Mouse (Mus musculus): Measurements from ENCODE around the gene Gm5447. TPM values are rescaled to one million over a fixed set of nuclear protein-coding genes. Genes with fewer than 3 reads are reported as not detected.

Gene Gm5447
- polyA plus RNA-seq (2015; fragmentation: Nextera tagmentation; extraction: Ambion mirVana) = 0.11 and 0.14 TPM in 2 replicates

DNA sequence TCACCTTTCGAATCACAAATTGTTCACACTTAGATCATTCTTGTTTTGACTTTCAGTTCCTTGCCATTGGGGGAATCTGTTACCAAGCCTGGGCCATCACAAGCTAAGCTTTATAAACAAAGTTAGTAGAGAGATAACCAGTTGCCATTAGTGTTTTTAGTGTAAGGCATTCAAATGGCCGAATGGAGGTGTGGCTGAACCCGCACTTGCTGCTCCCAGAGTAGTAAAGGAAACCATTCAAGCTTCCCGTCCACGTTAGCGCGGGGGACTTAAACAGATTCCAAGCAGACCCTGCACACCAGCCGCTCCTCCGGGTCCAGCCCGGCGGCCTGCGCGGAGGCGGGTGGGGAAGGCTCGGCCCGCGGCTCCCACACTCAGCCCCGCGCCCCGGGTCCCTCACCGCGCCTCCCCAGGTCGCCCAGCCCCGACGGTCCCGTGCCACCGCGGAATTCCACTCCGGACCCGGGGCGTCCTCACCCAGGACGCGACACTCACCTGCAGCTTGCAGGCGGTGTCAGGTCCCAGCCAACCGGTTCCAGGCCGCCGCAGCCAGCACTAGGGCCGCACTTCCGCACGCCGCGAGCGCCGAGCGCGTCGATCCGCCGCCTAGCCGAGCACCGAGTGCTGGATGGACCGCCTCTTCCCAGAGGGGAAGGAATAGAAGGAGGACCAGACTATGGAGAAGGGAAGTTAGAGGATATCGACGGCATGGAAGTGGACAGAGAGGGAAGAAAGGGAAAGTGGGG is at the start of gene Gm5447, which contains the start of gene Exoc2:
TSS of gene Gm5447 (plus strand) at position 704 of the 746 bp plus-strand sequence.
TSS of gene Exoc2 (minus strand) at position 593 of the 746 bp plus-strand sequence.
- under 1% methylated on average over 54 of the region's 54 CpGs for WGBS
- Histone ChIP-seq H3K9me3 (no peaks in the 10 kb centered on the region), H3K9ac (replicated peaks) (peak within 1 kb of the TSS; percentile 83), H3K4me3 (replicated peaks) (peak within 1 kb of the TSS; percentile 70), H3K27ac (peak within 1 kb of the TSS; percentile 88), H3K4me2 (replicated peaks) (peak within 1 kb of the TSS; percentile 68), H3K4me1 (replicated peaks) (peaks cover 14% of the 10 kb centered on the region), H3K36me3 (no peaks in the 10 kb centered on the region), H3K27me3 (no peaks in the 10 kb centered on the region)
- ATAC-seq = peak; percentile 99

DNA sequence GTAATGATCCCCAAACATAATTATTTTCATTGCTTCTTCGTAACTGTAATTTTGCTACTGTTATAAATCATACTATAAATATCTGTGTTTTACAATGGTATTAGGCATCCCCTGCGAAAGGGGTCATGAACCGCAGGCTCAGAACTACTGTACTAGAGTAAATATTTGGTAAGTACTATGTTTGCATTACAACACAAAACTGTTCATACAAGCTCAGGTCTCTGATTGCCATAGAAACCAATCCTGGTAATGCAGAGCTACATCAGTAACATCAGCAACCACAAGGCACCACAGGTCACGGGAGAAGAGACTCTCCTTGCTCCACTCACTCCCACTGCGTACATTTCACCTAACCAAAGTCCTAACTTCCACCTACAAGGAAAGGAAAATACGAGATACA is 49.7 kb upstream of the Gm5447 start:
- Histone ChIP-seq H3K9ac (replicated peaks) (no peak overlapping the region), H3K36me3 (peaks cover 18% of the 10 kb centered on the region), H3K4me2 (replicated peaks) (no peak overlapping the region), H3K27me3 (no peaks in the 10 kb centered on the region), H3K27ac (no peak overlapping the region), H3K4me1 (replicated peaks) (no peaks in the 10 kb centered on the region), H3K9me3 (no peaks in the 10 kb centered on the region), H3K4me3 (replicated peaks) (no peak overlapping the region)
- 89% methylated on average over 6 of the region's 6 CpGs for WGBS
- ATAC-seq = no peak

DNA sequence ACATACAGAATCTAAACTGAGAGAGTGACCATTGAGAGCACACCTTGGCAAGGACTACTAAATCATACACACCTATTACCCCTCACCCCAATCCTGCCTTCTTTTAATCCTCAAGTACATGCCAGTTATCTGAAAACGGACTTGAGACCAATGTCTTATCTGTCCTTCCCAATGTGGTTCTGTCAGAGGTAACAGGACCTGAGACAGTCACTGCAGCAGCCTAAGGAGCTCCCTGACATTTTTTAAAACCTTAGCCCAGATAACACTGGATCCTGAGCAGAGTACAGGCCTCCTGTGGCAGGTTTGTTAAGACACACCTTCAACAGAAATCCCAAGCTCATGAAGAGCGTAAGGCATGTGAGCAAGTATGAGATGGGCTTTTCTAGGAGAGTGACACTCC is 44.9 kb upstream of the Gm5447 start:
- Histone ChIP-seq H3K4me1 (replicated peaks) (no peaks in the 10 kb centered on the region), H3K9ac (replicated peaks) (no peak overlapping the region), H3K27me3 (no peaks in the 10 kb centered on the region), H3K27ac (no peak overlapping the region), H3K4me2 (replicated peaks) (no peak overlapping the region), H3K36me3 (peaks cover 11% of the 10 kb centered on the region; the same call in 1 of the 2 replicates), H3K9me3 (no peaks in the 10 kb centered on the region), H3K4me3 (replicated peaks) (no peak overlapping the region)
- WGBS = 92% methylated on average over 2 of the region's 2 CpGs
- ATAC-seq = no peak

DNA sequence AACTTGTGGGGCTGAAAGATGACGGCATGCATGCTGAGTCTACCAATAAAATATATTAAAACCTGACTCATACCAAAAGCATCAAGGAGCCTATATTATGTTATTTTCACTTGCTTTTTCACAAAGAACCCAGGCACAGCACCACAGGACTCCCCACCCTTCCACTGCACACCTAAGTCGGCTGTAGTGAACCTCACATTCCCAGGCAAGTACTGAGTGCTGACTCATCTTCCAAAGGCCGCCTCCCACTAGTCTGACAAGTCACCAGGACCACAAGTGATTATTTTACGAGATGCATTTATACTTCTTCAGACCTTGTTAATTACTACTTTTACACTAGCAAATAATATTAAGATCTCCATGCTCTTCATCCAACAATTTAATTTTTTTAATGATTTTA is 42.4 kb upstream of the Gm5447 start:
- H3K27ac ChIP-seq = no peak overlapping the region
- peaks cover 7% of the 10 kb centered on the region; the same call in 1 of the 2 replicates for H3K36me3 ChIP-seq
- no peak overlapping the region for H3K4me3 ChIP-seq (replicated peaks)
- 86% methylated on average over 4 of the region's 4 CpGs for WGBS
- no peak for ATAC-seq
- no peaks in the 10 kb centered on the region for H3K9me3 ChIP-seq
- no peaks in the 10 kb centered on the region for H3K4me1 ChIP-seq (replicated peaks)
- no peak overlapping the region for H3K9ac ChIP-seq (replicated peaks)
- no peak overlapping the region for H3K4me2 ChIP-seq (replicated peaks)
- H3K27me3 ChIP-seq = no peaks in the 10 kb centered on the region

DNA sequence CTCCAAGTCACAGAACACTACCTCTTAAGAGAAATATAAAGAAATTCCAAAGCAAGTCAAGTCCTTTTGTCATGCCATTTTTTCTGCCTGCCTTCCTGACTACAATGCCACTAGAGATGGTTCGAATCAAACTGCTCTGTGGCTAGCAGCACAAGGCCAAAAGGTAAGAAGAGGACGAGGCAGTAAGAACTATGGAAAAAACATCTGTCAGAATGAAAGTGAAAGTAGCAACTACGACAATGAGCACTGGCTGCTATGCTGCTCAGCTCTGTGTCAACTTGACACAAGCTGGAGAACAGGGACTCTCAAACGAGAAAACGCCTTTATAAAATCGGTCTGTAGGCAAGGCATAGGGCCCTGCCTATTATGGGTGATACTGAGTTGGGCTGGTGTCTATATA is 41.0 kb upstream of the Gm5447 start:
- no peak overlapping the region for H3K4me2 ChIP-seq (replicated peaks)
- 81% methylated on average over 6 of the region's 6 CpGs for WGBS
- peaks cover 7% of the 10 kb centered on the region; the same call in 1 of the 2 replicates for H3K36me3 ChIP-seq
- no peaks in the 10 kb centered on the region for H3K4me1 ChIP-seq (replicated peaks)
- no peaks in the 10 kb centered on the region for H3K27me3 ChIP-seq
- H3K4me3 ChIP-seq (replicated peaks) = no peak overlapping the region
- H3K27ac ChIP-seq = no peak overlapping the region
- no peaks in the 10 kb centered on the region for H3K9me3 ChIP-seq
- no peak overlapping the region for H3K9ac ChIP-seq (replicated peaks)
- no peak for ATAC-seq

- no peak overlapping the region for H3K4me2 ChIP-seq (replicated peaks)
- H3K27ac ChIP-seq = no peak overlapping the region
- H3K4me3 ChIP-seq (replicated peaks) = no peak overlapping the region
- ATAC-seq = no peak
- H3K36me3 ChIP-seq = peaks cover 5% of the 10 kb centered on the region; the same call in 1 of the 2 replicates
- no peaks in the 10 kb centered on the region for H3K9me3 ChIP-seq
- H3K27me3 ChIP-seq = no peaks in the 10 kb centered on the region
- no peaks in the 10 kb centered on the region for H3K4me1 ChIP-seq (replicated peaks)
- H3K9ac ChIP-seq (replicated peaks) = no peak overlapping the region
These were observed 28.2 kb upstream of the Gm5447 start for GRCm38 (mm10) chr13:30945788-30946187.

DNA sequence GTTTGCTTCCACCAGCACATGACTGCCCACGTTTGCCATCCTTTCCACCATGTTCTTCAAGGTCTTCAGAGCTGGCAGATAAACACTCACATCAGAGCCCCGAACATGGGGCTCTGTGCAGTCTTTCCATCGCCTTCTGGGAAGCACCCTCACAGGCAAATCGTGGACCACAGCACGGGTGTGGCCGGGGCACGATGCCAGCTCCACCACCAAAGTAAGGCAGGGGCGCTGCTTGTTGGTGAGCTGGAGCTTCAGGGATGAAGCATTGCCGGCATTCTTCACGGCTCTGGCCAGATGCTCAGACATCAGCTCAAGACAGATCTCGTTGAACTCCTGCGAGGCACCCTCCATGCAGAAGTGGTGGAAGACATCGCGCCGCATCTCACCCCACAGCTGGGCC is 26.9 kb upstream of the Gm5447 start:
- Histone ChIP-seq H3K4me3 (replicated peaks) (no peak overlapping the region), H3K4me1 (replicated peaks) (no peaks in the 10 kb centered on the region), H3K9ac (replicated peaks) (no peak overlapping the region), H3K4me2 (replicated peaks) (no peak overlapping the region), H3K9me3 (no peaks in the 10 kb centered on the region), H3K36me3 (peaks cover 5% of the 10 kb centered on the region; the same call in 1 of the 2 replicates), H3K27me3 (no peaks in the 10 kb centered on the region), H3K27ac (no peak overlapping the region)
- WGBS = 95% methylated on average over 15 of the region's 15 CpGs
- ATAC-seq = no peak

GRCm38 (mm10) chr13:30947540-30947939 is 26.5 kb upstream of the Gm5447 start, which contains the start of gene Hus1b:
Gene Hus1b (minus strand): TSS chr13:30947759.
- Histone ChIP-seq H3K4me3 (replicated peaks) (no peak within 1 kb of the TSS), H3K27me3 (no peaks in the 10 kb centered on the region), H3K36me3 (peaks cover 5% of the 10 kb centered on the region; the same call in 1 of the 2 replicates), H3K4me2 (replicated peaks) (no peak within 1 kb of the TSS), H3K27ac (no peak within 1 kb of the TSS), H3K4me1 (replicated peaks) (no peaks in the 10 kb centered on the region), H3K9me3 (no peaks in the 10 kb centered on the region), H3K9ac (replicated peaks) (no peak within 1 kb of the TSS)
- 90% methylated on average over 11 of the region's 11 CpGs for WGBS
- ATAC-seq = no peak

DNA sequence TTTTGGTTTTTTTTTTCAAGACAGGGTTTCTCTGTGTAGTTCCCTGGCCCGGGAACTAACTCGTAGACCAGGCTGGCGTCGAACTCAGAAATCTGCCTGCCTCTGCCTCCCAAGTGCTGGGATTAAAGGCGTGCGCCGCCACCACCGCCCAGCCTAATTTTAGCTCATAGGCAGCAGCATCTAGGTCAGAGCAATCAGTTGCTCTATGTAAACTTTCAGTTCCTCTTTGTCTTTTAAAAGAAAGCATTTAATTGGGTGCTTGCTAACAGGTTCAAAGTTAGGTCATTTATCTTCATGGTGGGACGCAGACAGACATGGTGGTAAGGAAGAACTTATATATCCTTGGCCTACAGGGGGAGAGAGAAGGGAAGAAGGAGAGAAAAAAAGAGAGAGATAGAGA is 24.8 kb upstream of the Gm5447 start:
- no peak for ATAC-seq
- H3K4me3 ChIP-seq (replicated peaks) = no peak overlapping the region

DNA sequence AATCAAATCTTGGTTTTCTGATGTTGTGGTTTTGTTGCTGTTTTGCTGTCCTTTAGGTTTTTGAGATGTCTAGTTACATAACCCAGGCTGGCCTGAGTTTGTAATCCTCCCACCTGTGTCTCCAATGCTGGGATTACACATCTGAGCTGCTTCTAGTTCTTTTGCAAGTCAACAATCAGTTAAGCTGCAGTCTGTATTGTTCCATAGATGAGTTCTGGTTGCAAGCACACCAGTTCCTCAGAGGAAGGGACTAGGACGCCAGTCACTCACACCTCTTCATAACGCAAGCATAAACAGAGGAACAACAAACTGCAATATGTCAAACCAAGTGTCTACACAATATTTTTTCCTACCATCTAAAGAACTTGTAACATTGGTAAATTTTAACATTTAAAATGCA is 22.0 kb upstream of the Gm5447 start:
- Histone ChIP-seq H3K27ac (no peak overlapping the region), H3K4me2 (replicated peaks) (no peak overlapping the region), H3K9me3 (no peaks in the 10 kb centered on the region), H3K4me3 (replicated peaks) (no peak overlapping the region), H3K9ac (replicated peaks) (no peak overlapping the region), H3K36me3 (peaks cover 4% of the 10 kb centered on the region; the same call in 1 of the 2 replicates), H3K27me3 (no peaks in the 10 kb centered on the region), H3K4me1 (replicated peaks) (no peaks in the 10 kb centered on the region)
- 91% methylated on average over 2 of the region's 2 CpGs for WGBS
- ATAC-seq = no peak

More for the DNA sequence above, 24.8 kb upstream of the Gm5447 start:
- no peak overlapping the region for H3K4me2 ChIP-seq (replicated peaks)
- WGBS = 97% methylated on average over 9 of the region's 9 CpGs
- no peaks in the 10 kb centered on the region for H3K4me1 ChIP-seq (replicated peaks)
- H3K9ac ChIP-seq (replicated peaks) = no peak overlapping the region
- no peaks in the 10 kb centered on the region for H3K27me3 ChIP-seq
- H3K27ac ChIP-seq = no peak overlapping the region
- H3K36me3 ChIP-seq = peaks cover 5% of the 10 kb centered on the region; the same call in 1 of the 2 replicates
- H3K9me3 ChIP-seq = no peaks in the 10 kb centered on the region

DNA sequence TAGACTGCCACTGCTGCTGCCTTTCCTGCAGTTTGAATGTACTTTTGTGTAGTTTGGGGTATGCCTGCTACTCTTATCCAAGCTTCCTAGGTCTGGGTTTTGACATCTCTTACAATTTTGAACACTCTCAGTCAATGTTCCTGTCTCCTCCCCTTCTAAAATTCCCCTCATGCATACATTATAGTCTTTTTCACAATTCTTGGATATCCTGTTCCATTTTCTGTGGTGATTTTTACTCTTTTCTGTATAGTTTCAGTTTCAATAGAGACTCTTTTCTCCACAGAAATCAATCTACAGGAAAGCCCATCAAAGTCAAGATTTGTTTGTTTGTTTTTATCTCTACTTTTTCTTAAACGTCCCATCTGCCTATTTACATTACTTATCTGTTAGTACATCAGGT is 20.4 kb upstream of the Gm5447 start:
- Histone ChIP-seq H3K4me1 (replicated peaks) (no peaks in the 10 kb centered on the region), H3K36me3 (no peaks in the 10 kb centered on the region), H3K4me3 (replicated peaks) (no peak overlapping the region), H3K27me3 (no peaks in the 10 kb centered on the region), H3K27ac (no peak overlapping the region), H3K9ac (replicated peaks) (no peak overlapping the region), H3K4me2 (replicated peaks) (no peak overlapping the region), H3K9me3 (no peaks in the 10 kb centered on the region)
- 81% methylated on average over 1 of the region's 1 CpGs for WGBS
- no peak for ATAC-seq

DNA sequence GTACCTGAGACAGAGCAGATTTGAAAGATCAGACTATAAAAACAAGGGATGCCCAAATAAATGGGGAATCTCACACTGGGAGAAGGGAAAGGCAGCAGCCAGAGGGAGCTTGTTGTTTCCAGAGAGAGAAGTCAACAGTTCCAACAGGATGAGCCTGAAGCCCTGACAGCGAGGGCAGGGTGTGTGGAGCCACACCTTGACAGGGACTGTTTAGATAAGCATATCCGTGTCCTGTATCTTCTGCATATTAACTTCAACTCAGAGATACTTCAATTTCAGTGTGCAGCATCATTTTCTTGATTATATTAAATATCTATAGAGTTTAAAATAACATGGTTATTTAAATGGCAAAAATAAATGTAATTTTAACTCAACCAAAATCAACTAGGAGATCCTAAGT is 13.3 kb upstream of the Gm5447 start:
- peaks cover 11% of the 10 kb centered on the region; the same call in 1 of the 2 replicates for H3K4me1 ChIP-seq (replicated peaks)
- no peaks in the 10 kb centered on the region for H3K9me3 ChIP-seq
- 95% methylated on average over 2 of the region's 2 CpGs for WGBS
- no peaks in the 10 kb centered on the region for H3K27me3 ChIP-seq
- H3K9ac ChIP-seq (replicated peaks) = no peak overlapping the region
- no peak overlapping the region for H3K27ac ChIP-seq
- no peak for ATAC-seq
- H3K36me3 ChIP-seq = peaks cover 5% of the 10 kb centered on the region; the same call in 1 of the 2 replicates
- H3K4me3 ChIP-seq (replicated peaks) = no peak overlapping the region
- H3K4me2 ChIP-seq (replicated peaks) = no peak overlapping the region

All from midbrain, embryonic 13.5 days (tissue).